ENCODE assay signal across 1 mouse cellular context in the genomic region with DNA sequence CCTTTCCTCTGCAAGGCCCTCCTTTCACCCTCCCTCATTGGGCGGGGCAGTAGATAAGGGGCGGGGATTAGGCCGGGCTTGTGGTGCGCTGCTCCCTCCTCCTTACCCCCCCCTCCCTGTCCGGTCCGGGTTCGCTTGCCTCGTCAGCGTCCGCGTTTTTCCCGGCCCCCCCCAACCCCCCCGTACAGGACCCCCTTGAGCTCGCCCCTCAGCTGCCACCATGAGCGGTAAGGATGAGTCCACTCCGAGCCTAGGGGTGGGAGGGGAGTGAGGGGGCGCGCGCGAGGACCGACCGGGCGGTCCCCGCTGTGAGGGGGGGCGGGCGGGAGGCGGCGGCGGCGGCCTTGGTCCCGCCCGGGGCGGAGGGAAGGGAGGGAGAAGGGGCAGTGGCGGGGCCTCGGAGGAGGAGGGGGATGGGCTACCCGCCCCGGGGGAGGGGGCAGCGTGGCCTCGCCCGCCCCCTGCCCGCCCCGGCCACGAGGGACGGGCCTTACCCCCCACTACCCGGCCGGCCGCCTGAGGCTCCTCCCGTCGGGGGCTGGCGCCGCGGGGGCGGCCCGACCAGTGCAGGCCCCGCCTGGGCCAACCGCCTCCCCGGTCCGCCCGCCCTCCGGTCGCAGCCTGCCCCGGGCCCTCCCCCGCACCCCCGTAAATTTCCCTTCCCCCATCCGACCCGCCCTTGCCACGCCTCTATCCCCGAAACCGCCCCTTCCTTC.
A peak's percentile ranks its signal among the peaks of the same experiment; 100 is the strongest.
TF ChIP-seq lines count a peak whose summit lies in the region.

No protein-coding gene starts in this region.

TF ChIP-seq in C2C12, 6 proteins besides CTCF, POLR2A, EP300 and RAD21:
- TF ChIP-seq CEBPB (IDR thresholded peaks at IDR 0.05; ENCODE audit: low read depth) (no peak), MAX (IDR thresholded peaks at IDR 0.05) (peak; percentile 22)
